Mouse (Mus musculus) brain, embryonic 14.5 days (tissue): ENCODE results near the gene Maco1.

Source experiments
- CTCF ChIP-seq: fragments of 200-500 bp; IDR thresholded peaks from 2 replicates; pipeline ENCODE4 v1.5.1; 2012; ENCODE audit warnings: inconsistent platforms, mild to moderate bottlenecking, moderate library complexity, borderline replicate concordance; ENCODE audit not compliant: insufficient read depth, insufficient read length; ENCODE audit errors: extremely low read depth
- POLR2A ChIP-seq: fragments of 200-500 bp; IDR thresholded peaks from 2 replicates; pipeline ENCODE4 v1.6.1; 2012; ENCODE audit warnings: mild to moderate bottlenecking, inconsistent platforms, borderline replicate concordance; ENCODE audit not compliant: poor library complexity, insufficient read depth, insufficient read length, severe bottlenecking; ENCODE audit errors: extremely low read depth

DNA sequence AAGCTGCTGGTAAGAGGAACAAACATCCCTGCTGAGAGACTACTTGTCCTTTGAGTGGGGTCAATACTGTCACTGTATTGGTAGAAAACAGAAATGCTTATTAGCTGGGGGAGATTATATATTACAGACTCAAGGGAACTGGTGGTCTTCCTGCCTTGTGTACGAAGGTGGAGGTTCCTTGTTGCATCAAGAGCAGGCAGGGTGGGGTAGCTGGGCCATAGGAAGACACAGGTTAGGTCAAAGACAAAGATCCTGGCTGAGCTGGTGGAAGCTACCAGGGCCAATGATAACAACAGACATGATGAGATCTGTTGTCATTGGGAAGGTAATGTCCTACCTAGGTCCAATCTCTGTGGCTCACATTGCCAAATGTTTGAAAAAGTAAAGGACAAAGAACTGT, 12.9 kb downstream of the Maco1 start:
- TF ChIP-seq CTCF (no peak), POLR2A (no peak)
